Mouse (Mus musculus) lung, embryonic 16.5 days (tissue): ENCODE measurements at regions not wholly inside any gene's neighbourhood (a gene's known extent, or its start where the extent isn't known, plus 50 kb on each side); places are given as distances from the start of the nearest gene placed in this dataset.

ENCODE experiments used
- ATAC-seq: fragments of 200-750 bp; cut with Nextera tagmentation; 2 replicates; pipeline ENCODE4 v1.8.0; 2017; ENCODE audit warnings: low read depth, mild to moderate bottlenecking, moderate library complexity
- H3K27ac ChIP-seq: fragments of 300-500 bp; sonication (generic); 2 replicates; pipeline ENCODE4 v1.5.1; 2014; ENCODE audit warnings: mild to moderate bottlenecking, control low read depth, low read length
- H3K27me3 ChIP-seq: fragments of 300-500 bp; sonication (generic); 2 replicates; pipeline ENCODE4 v1.6.1; 2014; ENCODE audit warnings: low read depth, low read length, mixed read lengths; ENCODE audit not compliant: control insufficient read depth, insufficient read depth
- H3K36me3 ChIP-seq: fragments of 300-500 bp; sonication (generic); 2 replicates; pipeline ENCODE4 v1.6.1; 2014; ENCODE audit warnings: low read length; ENCODE audit not compliant: control insufficient read depth, insufficient read depth
- H3K4me1 ChIP-seq: fragments of 300-500 bp; sonication (generic); replicated peaks from 2 replicates; pipeline ENCODE4 v1.6.1; 2014; ENCODE audit warnings: low read length, mixed read lengths; ENCODE audit not compliant: control insufficient read depth, insufficient read depth
- H3K4me2 ChIP-seq: fragments of 300-500 bp; sonication (generic); 2 replicates; pipeline ENCODE4 v1.6.1; 2014; ENCODE audit warnings: low read depth, low read length, control low read depth
- H3K4me3 ChIP-seq: fragments of 300-500 bp; sonication (generic); 2 replicates; pipeline ENCODE4 v1.5.1; 2014; ENCODE audit warnings: mild to moderate bottlenecking, low read length, control low read depth
- H3K9ac ChIP-seq: fragments of 300-500 bp; sonication (generic); 2 replicates; pipeline ENCODE4 v1.6.1; 2014; ENCODE audit warnings: low read length, control low read depth
- H3K9me3 ChIP-seq: fragments of 300-500 bp; sonication (generic); 2 replicates; pipeline ENCODE4 v1.6.1; 2016; ENCODE audit warnings: low read length; ENCODE audit not compliant: control insufficient read depth
- WGBS: fragments of 180-500 bp; shearing (Covaris S2); extraction: QIAGEN DNeasy Blood & Tissue Kit; methylation state at CpG from one replicate; pipeline ENCODE4 v1.1.7; 2014; 5-methylcytosine and 5-hydroxymethylcytosine counted together

DNA sequence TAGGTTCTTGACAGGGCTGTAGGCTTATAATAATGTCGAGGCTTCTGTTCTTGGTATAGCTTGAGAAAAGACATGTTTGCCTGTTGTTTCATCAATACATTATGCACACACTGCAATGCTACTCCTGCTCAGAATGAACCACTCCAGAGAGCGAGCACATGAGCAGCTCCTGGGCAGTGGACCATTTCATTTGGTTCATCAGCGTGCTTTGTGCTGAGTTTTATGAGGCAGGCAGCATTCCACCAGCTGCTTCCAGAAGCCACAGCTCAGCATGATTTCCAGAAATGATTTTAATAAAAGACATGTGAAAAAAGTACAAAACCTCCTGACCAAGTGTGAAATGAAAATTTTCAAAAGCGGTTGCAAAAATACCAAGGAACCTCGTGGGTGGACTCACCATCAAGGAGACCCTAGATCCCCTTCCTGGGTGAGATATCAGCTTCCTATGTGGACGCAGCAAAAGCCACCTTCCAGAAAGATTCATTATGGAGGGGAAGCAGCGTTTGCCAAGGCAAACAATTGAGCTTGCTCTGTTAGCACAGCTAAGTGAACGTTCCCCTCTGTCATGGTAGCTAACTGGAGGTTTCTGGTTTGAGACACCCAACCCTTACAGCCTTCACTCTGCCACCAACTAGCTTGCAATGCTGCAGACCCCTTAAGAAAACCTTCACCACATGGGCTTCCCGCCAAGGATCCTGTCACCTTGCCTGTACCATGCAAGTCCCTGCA lies 104.1 kb downstream of the Cxcl12 start:
- Histone ChIP-seq H3K9ac (no peak overlapping the region), H3K4me1 (peaks cover 3% of the 10 kb centered on the region; the same call in 1 of the 2 replicates), H3K27ac (no peak overlapping the region), H3K36me3 (no peaks in the 10 kb centered on the region), H3K27me3 (no peaks in the 10 kb centered on the region), H3K4me2 (no peak overlapping the region), H3K9me3 (no peaks in the 10 kb centered on the region), H3K4me3 (no peak overlapping the region)
- no peak for ATAC-seq
- 60% methylated on average over 9 of the region's 9 CpGs for WGBS

DNA sequence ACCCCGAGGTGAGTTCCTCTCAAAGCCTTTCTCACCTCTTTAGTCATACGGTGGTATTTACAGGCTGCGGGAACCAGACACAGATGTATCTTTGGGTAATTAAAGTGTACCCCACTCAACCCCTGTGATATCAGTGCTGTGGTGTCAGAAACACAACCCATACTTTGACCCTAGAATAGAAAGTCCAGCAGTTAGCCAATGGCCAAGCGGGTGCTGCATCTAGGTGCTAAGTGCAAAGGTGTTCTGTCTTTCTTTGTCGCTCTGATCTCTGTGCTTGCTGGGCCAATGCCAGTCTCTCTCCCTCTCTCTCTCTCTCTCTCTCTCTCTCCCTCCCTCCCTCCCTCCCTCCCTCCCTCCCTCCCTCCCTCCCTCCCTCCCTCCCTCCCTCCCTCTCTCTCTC lies 107.6 kb downstream of the Cxcl12 start:
- ATAC-seq: no peak
- WGBS: 74% methylated on average over 5 of the region's 5 CpGs
- no peaks in the 10 kb centered on the region for H3K27me3 ChIP-seq
- no peak overlapping the region for H3K27ac ChIP-seq
- no peaks in the 10 kb centered on the region for H3K36me3 ChIP-seq
- H3K9me3 ChIP-seq: no peaks in the 10 kb centered on the region
- H3K4me2 ChIP-seq: no peak overlapping the region
- no peak overlapping the region for H3K9ac ChIP-seq
- H3K4me3 ChIP-seq: no peak overlapping the region
- no peaks in the 10 kb centered on the region for H3K4me1 ChIP-seq

DNA sequence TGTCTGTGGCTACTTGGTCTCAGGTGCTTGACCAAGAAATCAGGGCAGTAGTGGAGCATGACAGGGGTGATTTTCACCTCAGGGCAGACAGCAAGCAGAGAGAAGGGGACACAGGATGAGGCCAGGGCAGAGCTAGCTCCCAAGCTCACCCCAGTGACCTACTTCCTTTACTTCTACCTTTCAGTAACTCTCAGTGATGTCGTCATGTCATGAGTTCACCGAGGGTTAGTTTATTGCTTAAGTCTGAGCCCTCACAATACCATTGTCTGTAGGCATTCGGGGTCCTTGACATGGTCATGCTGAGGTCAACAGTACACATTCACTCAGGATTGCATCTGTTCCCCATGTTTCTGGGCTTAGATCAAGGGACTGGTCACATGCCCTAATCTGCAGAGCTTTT lies 108.5 kb downstream of the Cxcl12 start:
- no peak overlapping the region for H3K9ac ChIP-seq
- 71% methylated on average over 3 of the region's 3 CpGs for WGBS
- H3K27ac ChIP-seq: no peak overlapping the region
- no peaks in the 10 kb centered on the region for H3K9me3 ChIP-seq
- no peak overlapping the region for H3K4me2 ChIP-seq
- H3K4me1 ChIP-seq: no peaks in the 10 kb centered on the region
- no peaks in the 10 kb centered on the region for H3K27me3 ChIP-seq
- no peaks in the 10 kb centered on the region for H3K36me3 ChIP-seq
- no peak for ATAC-seq
- no peak overlapping the region for H3K4me3 ChIP-seq

DNA sequence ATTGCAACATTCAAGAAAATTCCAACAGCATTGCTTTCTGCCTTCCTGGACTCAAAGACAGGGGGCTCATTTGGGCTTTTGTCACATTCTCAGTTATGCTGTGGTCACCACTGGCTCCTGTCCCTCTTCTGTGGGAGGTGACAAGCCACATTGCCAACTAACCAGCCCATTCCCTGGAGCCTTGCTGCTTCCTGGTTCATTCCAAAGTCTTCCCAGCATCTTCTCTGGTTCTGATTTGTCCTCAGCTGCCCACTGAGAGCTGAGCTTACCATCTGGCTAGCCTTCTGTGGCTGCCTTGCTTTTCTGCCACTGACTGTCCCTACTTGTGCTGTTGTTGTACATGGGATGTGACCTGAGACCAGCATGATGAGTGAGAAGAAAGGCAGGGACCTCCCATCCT lies 111.0 kb downstream of the Cxcl12 start:
- H3K9me3 ChIP-seq: no peaks in the 10 kb centered on the region
- no peaks in the 10 kb centered on the region for H3K4me1 ChIP-seq
- ATAC-seq: no peak
- no peaks in the 10 kb centered on the region for H3K27me3 ChIP-seq
- no peak overlapping the region for H3K4me2 ChIP-seq
- H3K36me3 ChIP-seq: no peaks in the 10 kb centered on the region
- H3K9ac ChIP-seq: no peak overlapping the region
- H3K4me3 ChIP-seq: no peak overlapping the region
- no peak overlapping the region for H3K27ac ChIP-seq

DNA sequence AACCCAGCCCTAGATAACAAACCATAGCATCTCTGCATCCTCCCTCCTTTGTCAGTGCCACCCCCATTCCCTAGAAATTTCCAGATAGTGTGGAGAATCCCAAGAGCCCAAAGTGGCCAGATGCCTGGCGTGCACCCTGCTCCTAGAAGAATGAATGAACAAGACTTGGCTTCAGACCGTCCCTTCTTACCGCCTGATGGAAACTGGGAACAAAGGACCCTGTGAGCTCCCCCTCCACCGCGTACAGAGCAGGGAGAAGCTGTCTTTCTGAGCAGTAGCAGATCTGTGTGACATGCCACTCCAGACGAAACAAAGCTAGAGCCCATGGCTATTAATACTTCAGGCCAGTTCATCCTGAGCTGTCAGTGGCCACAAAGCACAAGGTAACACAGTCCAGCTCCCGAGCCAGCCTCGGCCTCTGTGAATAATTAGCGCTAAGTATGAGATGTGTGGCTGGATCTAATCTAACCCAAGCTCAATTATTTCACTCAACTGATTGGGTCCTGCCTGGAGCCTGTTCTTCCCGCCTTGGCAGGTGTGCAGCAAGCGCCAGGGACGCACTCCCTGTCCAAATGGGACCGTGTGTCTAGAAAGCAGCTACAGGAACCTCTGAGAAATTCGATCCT lies 111.6 kb downstream of the Cxcl12 start:
- Histone ChIP-seq H3K9ac (no peak overlapping the region), H3K4me2 (no peak overlapping the region), H3K4me3 (no peak overlapping the region), H3K27ac (no peak overlapping the region), H3K9me3 (no peaks in the 10 kb centered on the region), H3K27me3 (no peaks in the 10 kb centered on the region), H3K4me1 (no peaks in the 10 kb centered on the region), H3K36me3 (no peaks in the 10 kb centered on the region)
- 60% methylated on average over 14 of the region's 14 CpGs for WGBS
- no peak for ATAC-seq

DNA sequence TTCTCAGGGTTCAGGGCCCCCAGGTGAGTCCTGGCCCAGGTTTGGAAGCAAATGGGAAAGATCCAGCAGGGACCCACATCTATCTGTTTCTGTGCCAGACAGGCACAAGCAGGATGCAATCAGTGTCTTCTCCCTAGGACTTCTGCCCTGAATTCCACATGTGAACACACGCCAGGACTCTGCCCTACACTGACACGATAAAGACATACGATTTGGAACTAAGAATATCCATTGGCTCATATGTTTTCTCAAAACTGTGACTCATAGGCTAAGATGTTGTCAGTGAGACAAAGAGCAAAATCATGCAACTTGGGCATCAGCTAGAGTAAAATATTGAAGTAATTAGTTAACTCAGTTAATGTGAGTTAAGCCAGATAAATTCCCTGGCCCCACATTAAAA lies 112.6 kb downstream of the Cxcl12 start:
- Histone ChIP-seq H3K9me3 (no peaks in the 10 kb centered on the region), H3K4me3 (no peak overlapping the region), H3K9ac (no peak overlapping the region), H3K36me3 (no peaks in the 10 kb centered on the region), H3K4me1 (no peaks in the 10 kb centered on the region), H3K27me3 (no peaks in the 10 kb centered on the region), H3K4me2 (no peak overlapping the region), H3K27ac (no peak overlapping the region)
- ATAC-seq: no peak
- WGBS: 84% methylated on average over 3 of the region's 3 CpGs

DNA sequence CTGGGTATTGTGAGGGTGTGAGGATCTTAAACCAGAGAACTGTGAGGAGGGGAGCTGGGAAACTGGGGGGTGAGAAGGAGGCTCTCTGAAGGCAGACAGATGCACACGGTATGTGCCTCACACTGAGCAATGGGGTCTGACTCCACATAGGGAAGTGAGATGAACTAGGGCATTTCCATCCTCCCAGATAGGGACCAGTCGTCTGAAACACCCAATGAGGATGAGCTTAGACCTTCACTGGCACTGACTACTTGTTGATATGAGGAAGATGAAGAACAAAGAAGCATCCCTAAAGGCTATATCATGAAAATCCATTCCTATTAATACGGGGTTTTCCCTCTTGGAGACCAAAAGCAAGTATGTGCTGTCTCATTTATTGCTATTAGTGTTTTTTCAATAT lies 115.3 kb downstream of the Cxcl12 start:
- WGBS: 63% methylated on average over 3 of the region's 3 CpGs
- no peak overlapping the region for H3K4me2 ChIP-seq

DNA sequence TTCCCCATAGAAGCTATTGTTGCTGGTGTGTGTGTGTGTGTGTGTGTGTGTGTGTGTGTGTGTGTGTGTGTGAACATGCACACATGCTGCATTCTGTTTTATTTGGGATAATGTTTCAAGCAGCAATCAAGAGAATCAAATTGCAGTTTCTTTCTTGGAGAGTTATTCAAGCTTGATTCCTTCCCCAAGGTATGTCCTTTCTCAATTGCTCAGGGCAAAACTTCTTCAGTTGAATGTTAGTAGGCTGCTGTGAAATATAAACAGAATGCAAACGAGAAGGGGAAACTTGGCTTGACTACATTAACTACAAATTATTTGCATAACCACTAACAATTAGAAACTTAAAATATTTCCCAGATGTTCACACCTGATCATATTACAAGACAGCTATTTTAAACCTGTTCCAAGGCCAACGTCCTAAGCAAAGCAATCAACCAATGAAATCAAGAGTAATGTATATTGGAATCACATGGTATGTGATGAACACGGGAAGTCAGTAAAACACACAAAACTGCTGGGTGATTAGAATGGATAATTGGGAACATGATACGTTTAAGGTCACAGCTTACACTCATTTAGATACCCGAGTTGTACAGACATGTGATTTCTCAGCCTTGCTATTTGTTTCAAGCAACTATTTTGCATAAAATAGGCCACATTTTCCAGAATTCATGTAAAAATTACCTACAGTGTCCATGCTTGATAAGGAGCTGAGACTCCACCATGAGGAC lies 116.2 kb downstream of the Cxcl12 start:
- no peak overlapping the region for H3K4me2 ChIP-seq
- no peaks in the 10 kb centered on the region for H3K36me3 ChIP-seq
- no peak overlapping the region for H3K9ac ChIP-seq
- H3K27me3 ChIP-seq: no peaks in the 10 kb centered on the region
- no peaks in the 10 kb centered on the region for H3K4me1 ChIP-seq
- no peak for ATAC-seq
- 60% methylated on average over 5 of the region's 5 CpGs for WGBS
- H3K27ac ChIP-seq: no peak overlapping the region
- no peaks in the 10 kb centered on the region for H3K9me3 ChIP-seq
- no peak overlapping the region for H3K4me3 ChIP-seq

More for the DNA sequence above, 115.3 kb downstream of the Cxcl12 start:
- Histone ChIP-seq H3K4me3 (no peak overlapping the region), H3K36me3 (no peaks in the 10 kb centered on the region), H3K27ac (no peak overlapping the region), H3K4me1 (no peaks in the 10 kb centered on the region), H3K9me3 (no peaks in the 10 kb centered on the region), H3K9ac (no peak overlapping the region), H3K27me3 (no peaks in the 10 kb centered on the region)
- no peak for ATAC-seq

DNA sequence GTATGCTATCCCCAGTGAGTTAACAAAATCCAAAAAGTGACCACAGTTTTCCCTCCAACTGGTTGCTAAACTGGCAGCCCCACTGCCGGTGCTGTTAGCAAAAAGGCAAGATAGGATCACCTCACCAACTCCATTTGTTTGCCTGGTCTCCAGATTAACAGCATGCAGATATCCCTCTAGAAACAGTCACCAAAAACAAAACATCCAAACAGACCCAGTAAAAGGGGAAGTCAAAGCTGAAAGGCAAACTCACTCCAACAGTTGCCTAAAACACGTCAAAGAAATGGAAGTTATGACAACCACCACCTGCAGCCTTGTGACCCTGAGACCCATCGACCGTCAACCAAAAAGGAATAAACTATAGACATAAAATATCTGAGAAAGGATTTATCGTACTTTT lies 119.1 kb downstream of the Cxcl12 start:
- Histone ChIP-seq H3K4me2 (no peak overlapping the region), H3K27me3 (no peaks in the 10 kb centered on the region), H3K36me3 (no peaks in the 10 kb centered on the region), H3K27ac (no peak overlapping the region), H3K9ac (no peak overlapping the region), H3K4me1 (no peaks in the 10 kb centered on the region), H3K4me3 (no peak overlapping the region), H3K9me3 (no peaks in the 10 kb centered on the region)
- ATAC-seq: no peak
- whole genome bisulfite sequencing: 68% methylated on average over 5 of the region's 5 CpGs
